Comparison of ENCODE assay signal across 13 mouse cellular contexts in the genomic region with DNA sequence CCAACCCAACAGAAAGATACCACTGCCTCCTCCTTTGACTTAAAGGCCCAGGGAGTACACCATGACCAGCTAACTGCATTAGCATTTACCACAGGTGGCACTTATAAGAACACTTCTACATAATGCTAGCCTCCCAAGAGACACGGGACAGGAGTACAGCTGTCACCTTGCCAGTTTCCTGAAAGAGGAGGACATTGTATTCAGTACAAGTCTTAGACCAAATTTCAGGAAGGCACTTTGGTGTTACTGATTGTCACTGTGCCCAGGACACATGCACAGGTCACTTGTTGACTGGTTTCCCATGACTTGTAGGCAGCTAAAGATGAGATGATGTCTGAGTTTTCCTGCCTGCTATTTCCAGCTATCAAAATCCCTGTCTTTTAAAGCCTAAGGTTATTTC.
"Had no signal": no experiment of that assay in that cellular context is flagged by ENCODE, and none has a peak within 500 bp of the region (broad histone marks: within the 10 kb centered on the region; RNA-seq: fewer than 3 reads in every experiment).

No protein-coding gene starts in this region.

- H3K27me3 ChIP-seq: limb, embryonic 13.5 days; liver, embryonic 12.5 days; midbrain, embryonic 12.5 days; neural tube, embryonic 13.5 days; stomach, embryonic 15.5 days had no signal

- ATAC-seq: liver, embryonic 12.5 days; midbrain, embryonic 16.5 days had no signal

- H3K4me3 ChIP-seq: limb, embryonic 13.5 days; liver, embryonic 12.5 days; midbrain, embryonic 12.5 days; neural tube, embryonic 13.5 days; stomach, embryonic 15.5 days had no signal

- H3K27ac ChIP-seq: limb, embryonic 13.5 days; liver, embryonic 12.5 days; midbrain, embryonic 12.5 days; neural tube, embryonic 13.5 days; stomach, embryonic 15.5 days had no signal

- H3K9ac ChIP-seq: limb, embryonic 13.5 days; liver, embryonic 12.5 days; lung, embryonic 14.5 days; midbrain, embryonic 12.5 days; neural tube, embryonic 13.5 days; stomach, embryonic 15.5 days had no signal

- DNase-seq: left cerebral cortex, postnatal 4 days; lung, embryonic 14.5 days; lung, postnatal 10 days; retina, postnatal 1 day; right cerebral cortex, postnatal 4 days; thymus, adult 2 months; thymus, postnatal 25 days had no signal

- H3K4me1 ChIP-seq: limb, embryonic 13.5 days; liver, embryonic 12.5 days; midbrain, embryonic 12.5 days; neural tube, embryonic 13.5 days; stomach, embryonic 15.5 days had no signal

- H3K4me2 ChIP-seq: limb, embryonic 13.5 days; liver, embryonic 12.5 days; lung, embryonic 14.5 days; midbrain, embryonic 12.5 days; neural tube, embryonic 13.5 days; stomach, embryonic 15.5 days had no signal

- H3K9me3 ChIP-seq: limb, embryonic 13.5 days; liver, embryonic 12.5 days; midbrain, embryonic 12.5 days; neural tube, embryonic 13.5 days; stomach, embryonic 15.5 days had no signal
